Mouse (Mus musculus) forebrain, postnatal 0 days (tissue): Measurements from ENCODE around the gene Rab3il1. TPM values are rescaled to one million over a fixed set of nuclear protein-coding genes. Genes with fewer than 3 reads are reported as not detected.

Experiments
- ATAC-seq: fragments of 200-750 bp; cut with Nextera tagmentation; 2 replicates; pipeline ENCODE4 v1.8.0; 2017; ENCODE audit warnings: mild to moderate bottlenecking, moderate library complexity
- DNase-seq: peaks from one replicate; pipeline ENCODE4 v3.0.0-alpha.2; 2015
- H3K27ac ChIP-seq: fragments of 300-500 bp; sonication (generic); 2 replicates; pipeline ENCODE4 v1.5.1; 2014; ENCODE audit warnings: low read depth, mild to moderate bottlenecking, antibody characterized with exemption, low read length, moderate library complexity, mixed read lengths
- H3K27me3 ChIP-seq: fragments of 300-500 bp; sonication (generic); 2 replicates; pipeline ENCODE4 v1.6.1; 2014; ENCODE audit warnings: mild to moderate bottlenecking, low read length, mixed read lengths; ENCODE audit not compliant: insufficient read depth
- H3K36me3 ChIP-seq: fragments of 300-500 bp; sonication (generic); 2 replicates; pipeline ENCODE4 v1.6.1; 2014; ENCODE audit warnings: mild to moderate bottlenecking, moderate library complexity; ENCODE audit not compliant: insufficient read depth
- H3K4me1 ChIP-seq: fragments of 300-500 bp; sonication (generic); 2 replicates; pipeline ENCODE4 v1.6.1; 2014; ENCODE audit warnings: antibody characterized with exemption; ENCODE audit not compliant: insufficient read depth
- H3K4me2 ChIP-seq: fragments of 300-500 bp; sonication (generic); 2 replicates; pipeline ENCODE4 v1.6.1; 2014; ENCODE audit warnings: low read depth, mild to moderate bottlenecking, moderate library complexity
- H3K4me3 ChIP-seq: fragments of 300-500 bp; sonication (generic); 2 replicates; pipeline ENCODE4 v1.5.1; 2014; ENCODE audit warnings: low read depth, low read length, mixed read lengths
- H3K9ac ChIP-seq: fragments of 300-500 bp; sonication (generic); 2 replicates; pipeline ENCODE4 v1.6.1; 2014; ENCODE audit warnings: mild to moderate bottlenecking
- H3K9me3 ChIP-seq: fragments of 300-500 bp; sonication (generic); 2 replicates; pipeline ENCODE4 v1.6.1; 2016; ENCODE audit warnings: low read length
- CTCF ChIP-seq: sonication (generic); IDR thresholded peaks from 2 replicates; pipeline ENCODE4 v1.5.1; 2016; ENCODE audit warnings: antibody characterized with exemption, control low read depth, low read depth
- WGBS: fragments of 180-500 bp; shearing (Covaris S2); extraction: QIAGEN DNeasy Blood & Tissue Kit; methylation state at CpG from one replicate; pipeline ENCODE4 v1.1.7; 2014; 5-methylcytosine and 5-hydroxymethylcytosine counted together
- polyA plus RNA-seq: library from polyadenylated mRNA; unstranded; fragments of >200 nt; fragmentation: Nextera tagmentation; extraction: Ambion mirVana; gene quantifications from 2 replicates; pipeline ENCODE4 v1.2.1, GENCODE M21; 2015
- total RNA-seq: library from RNA; depleted of rRNA; stranded (reverse); fragments of >200 nt; gene quantifications from 2 replicates; pipeline ENCODE4 v1.2.3, GENCODE M21; 2014

Gene Rab3il1
- total and polyA plus RNA-seq, 2 experiments from 2014 or later = 19.9 to 20.0 TPM

- Histone ChIP-seq H3K4me3 (no peak overlapping the region), H3K9me3 (no peaks in the 10 kb centered on the region), H3K9ac (no peak overlapping the region), H3K4me2 (no peak overlapping the region), H3K27ac (no peak overlapping the region), H3K27me3 (no peaks in the 10 kb centered on the region), H3K36me3 (peaks cover 77% of the 10 kb centered on the region), H3K4me1 (no peaks in the 10 kb centered on the region)
- DNase-seq (no peak), ATAC-seq (no peak)
- no peak for TF ChIP-seq CTCF
- WGBS = 95% methylated on average over 2 of the region's 2 CpGs
These were observed 60.2 kb downstream of the Rab3il1 start for GRCm38 (mm10) chr19:10061624-10062023.

GRCm38 (mm10) chr19:10062292-10062691 lies 60.8 kb downstream of the Rab3il1 start:
- Histone ChIP-seq H3K27ac (no peak overlapping the region), H3K4me2 (no peak overlapping the region), H3K36me3 (peaks cover 77% of the 10 kb centered on the region), H3K4me3 (no peak overlapping the region), H3K4me1 (no peaks in the 10 kb centered on the region), H3K27me3 (no peaks in the 10 kb centered on the region), H3K9me3 (no peaks in the 10 kb centered on the region), H3K9ac (no peak overlapping the region)
- no peak for ATAC-seq
- WGBS = 91% methylated on average over 8 of the region's 8 CpGs
- DNase-seq = no peak
- TF ChIP-seq CTCF = no peak

GRCm38 (mm10) chr19:10062862-10063261 lies 61.4 kb downstream of the Rab3il1 start:
- no peak overlapping the region for H3K4me2 ChIP-seq
- DNase-seq (no peak), ATAC-seq (no peak)
- H3K36me3 ChIP-seq = peaks cover 76% of the 10 kb centered on the region
- H3K4me3 ChIP-seq = no peak overlapping the region
- no peak overlapping the region for H3K27ac ChIP-seq
- no peaks in the 10 kb centered on the region for H3K27me3 ChIP-seq
- no peaks in the 10 kb centered on the region for H3K4me1 ChIP-seq
- 97% methylated on average over 5 of the region's 5 CpGs for WGBS
- TF ChIP-seq CTCF = no peak
- no peaks in the 10 kb centered on the region for H3K9me3 ChIP-seq
- H3K9ac ChIP-seq = no peak overlapping the region

- no peaks in the 10 kb centered on the region for H3K9me3 ChIP-seq
- no peaks in the 10 kb centered on the region for H3K27me3 ChIP-seq
- 69% methylated on average over 10 of the region's 10 CpGs for WGBS
- peaks cover 80% of the 10 kb centered on the region for H3K36me3 ChIP-seq
- DNase-seq = no peak
- no peak for ATAC-seq
- H3K4me2 ChIP-seq = no peak overlapping the region
- no peaks in the 10 kb centered on the region for H3K4me1 ChIP-seq
- no peak overlapping the region for H3K4me3 ChIP-seq
- H3K9ac ChIP-seq = no peak overlapping the region
- H3K27ac ChIP-seq = no peak overlapping the region
- no peak for TF ChIP-seq CTCF
These were observed 62.9 kb downstream of the Rab3il1 start for GRCm38 (mm10) chr19:10064173-10065012.

- H3K9ac ChIP-seq = no peak overlapping the region
These were observed 64.2 kb downstream of the Rab3il1 start for GRCm38 (mm10) chr19:10065465-10066188.

GRCm38 (mm10) chr19:10066189-10066500 lies 64.7 kb downstream of the Rab3il1 start:
- 99% methylated on average over 4 of the region's 4 CpGs for WGBS
- Histone ChIP-seq H3K9me3 (no peaks in the 10 kb centered on the region), H3K36me3 (peaks cover 97% of the 10 kb centered on the region), H3K27ac (no peak overlapping the region), H3K4me3 (no peak overlapping the region), H3K4me2 (no peak overlapping the region), H3K27me3 (no peaks in the 10 kb centered on the region), H3K4me1 (no peaks in the 10 kb centered on the region), H3K9ac (no peak overlapping the region)
- DNase-seq (no peak), ATAC-seq (no peak)
- no peak for TF ChIP-seq CTCF

More at GRCm38 (mm10) chr19:10065465-10066188, 64.2 kb downstream of the Rab3il1 start:
- H3K36me3 ChIP-seq = peaks cover 92% of the 10 kb centered on the region
- no peak overlapping the region for H3K4me3 ChIP-seq
- ATAC-seq = no peak
- H3K4me2 ChIP-seq = no peak overlapping the region
- H3K27ac ChIP-seq = no peak overlapping the region
- H3K9me3 ChIP-seq = no peaks in the 10 kb centered on the region
- no peaks in the 10 kb centered on the region for H3K4me1 ChIP-seq
- no peaks in the 10 kb centered on the region for H3K27me3 ChIP-seq
- 95% methylated on average over 5 of the region's 5 CpGs for WGBS
- no peak for TF ChIP-seq CTCF
- no peak for DNase-seq

GRCm38 (mm10) chr19:10066502-10066901 lies 65.0 kb downstream of the Rab3il1 start:
- Histone ChIP-seq H3K9me3 (no peaks in the 10 kb centered on the region), H3K27me3 (no peaks in the 10 kb centered on the region), H3K27ac (no peak overlapping the region), H3K4me1 (no peaks in the 10 kb centered on the region), H3K9ac (no peak overlapping the region), H3K36me3 (peaks cover 96% of the 10 kb centered on the region), H3K4me2 (no peak overlapping the region), H3K4me3 (no peak overlapping the region)
- DNase-seq = no peak
- ATAC-seq = no peak
- no peak for TF ChIP-seq CTCF
- WGBS = 97% methylated on average over 3 of the region's 3 CpGs
